Mouse (Mus musculus): ENCODE measurements around the gene Taf15.

DNA sequence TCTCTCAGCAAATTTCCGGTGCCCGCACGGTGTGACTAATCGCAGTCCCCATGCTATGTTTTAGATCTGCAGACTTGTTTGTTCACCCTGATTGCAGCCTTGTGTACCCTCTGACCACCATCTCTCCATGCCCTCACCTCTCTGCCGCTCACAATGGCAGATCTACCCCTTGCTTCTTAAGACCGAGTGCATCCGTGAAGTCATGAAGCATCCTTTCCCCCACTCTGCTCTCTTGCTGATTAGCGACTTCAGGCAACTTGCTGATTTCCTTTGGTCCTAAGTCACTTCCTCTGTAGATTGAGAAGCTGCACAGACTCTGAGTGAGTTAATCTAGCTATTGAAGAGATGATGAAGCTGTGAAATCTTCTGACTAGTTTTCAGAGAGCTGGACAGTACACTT lies 61.3 kb downstream of the Taf15 start:
- TF ChIP-seq CTCF (IDR thresholded peaks at IDR 0.05; ENCODE audit: borderline replicate concordance, insufficient read depth, low read depth, low read length) (no peak), POLR2A (IDR thresholded peaks at IDR 0.05; ENCODE audit: borderline replicate concordance, insufficient read depth, low read length) (no peak)
